Mouse (Mus musculus) E14TG2a.4 (cell line): ENCODE data around the gene Atp4b.

Source experiments
- H3K27me3 ChIP-seq: 2 replicates; pipeline ENCODE4 v1.6.1; 2014; ENCODE audit warnings: low read length, control low read depth; ENCODE audit not compliant: insufficient read depth
- H3K36me3 ChIP-seq: 2 replicates; pipeline ENCODE4 v1.6.1; 2014; ENCODE audit warnings: low read length, control low read depth; ENCODE audit not compliant: insufficient read depth
- H3K4me1 ChIP-seq: replicated peaks from 2 replicates; pipeline ENCODE4 v1.6.1; 2014; ENCODE audit warnings: low read depth, low read length, control low read depth
- H3K4me3 ChIP-seq: replicated peaks from 2 replicates; pipeline ENCODE4 v1.5.1; 2014; ENCODE audit warnings: mild to moderate bottlenecking, low read length
- H3K9me3 ChIP-seq: 2 replicates; pipeline ENCODE4 v1.6.1; 2014; ENCODE audit warnings: low read length, control low read depth
- CTCF ChIP-seq: conservative IDR thresholded peaks from 2 replicates; pipeline ENCODE4 v1.5.1; 2014; ENCODE audit warnings: low read length
- NANOG ChIP-seq: IDR thresholded peaks from 2 replicates; pipeline ENCODE4 v1.6.1; 2014; ENCODE audit warnings: borderline replicate concordance, low read length, mixed read lengths
- POU5F1 ChIP-seq: IDR thresholded peaks from 2 replicates; pipeline ENCODE4 v1.6.1; 2014; ENCODE audit warnings: low read length, borderline replicate concordance

The Atp4b gene

GRCm38 (mm10) chr8:13428156-13428555, 31.5 kb upstream of the Atp4b start:
- peaks cover 6% of the 10 kb centered on the region; the same call in 1 of the 2 replicates for H3K4me1 ChIP-seq
- H3K4me3 ChIP-seq: no peak overlapping the region
- H3K27me3 ChIP-seq: peaks cover 4% of the 10 kb centered on the region; the same call in 1 of the 2 replicates
- no peaks in the 10 kb centered on the region for H3K36me3 ChIP-seq
- TF ChIP-seq CTCF (no peak), POU5F1 (no peak), NANOG (no peak)
- H3K9me3 ChIP-seq: peaks cover 5% of the 10 kb centered on the region; the same call in 1 of the 2 replicates

- peaks cover 4% of the 10 kb centered on the region; the same call in 1 of the 2 replicates for H3K27me3 ChIP-seq
- TF ChIP-seq NANOG: no peak
- no peak for TF ChIP-seq POU5F1
- no peak for TF ChIP-seq CTCF
- peaks cover 9% of the 10 kb centered on the region; the same call in 1 of the 2 replicates for H3K9me3 ChIP-seq
- H3K36me3 ChIP-seq: no peaks in the 10 kb centered on the region
- no peaks in the 10 kb centered on the region for H3K4me1 ChIP-seq
- no peak overlapping the region for H3K4me3 ChIP-seq
These were observed 30.7 kb upstream of the Atp4b start for GRCm38 (mm10) chr8:13427351-13427750.

- no peaks in the 10 kb centered on the region for H3K4me1 ChIP-seq
- TF ChIP-seq NANOG (no peak), CTCF (no peak), POU5F1 (no peak)
- H3K4me3 ChIP-seq: no peak overlapping the region
- H3K27me3 ChIP-seq: peaks cover 6% of the 10 kb centered on the region; the same call in 1 of the 2 replicates
- no peaks in the 10 kb centered on the region for H3K36me3 ChIP-seq
- H3K9me3 ChIP-seq: peaks cover 14% of the 10 kb centered on the region
These were observed 24.3 kb upstream of the Atp4b start for GRCm38 (mm10) chr8:13420970-13421369.

GRCm38 (mm10) chr8:13419111-13419639, 22.6 kb upstream of the Atp4b start:
- H3K36me3 ChIP-seq: no peaks in the 10 kb centered on the region
- peaks cover 14% of the 10 kb centered on the region for H3K9me3 ChIP-seq
- peaks cover 2% of the 10 kb centered on the region; the same call in 1 of the 2 replicates for H3K27me3 ChIP-seq
- TF ChIP-seq NANOG (no peak), POU5F1 (no peak), CTCF (no peak)
- H3K4me1 ChIP-seq: peaks cover under 1% of the 10 kb centered on the region
- no peak overlapping the region for H3K4me3 ChIP-seq

GRCm38 (mm10) chr8:13415879-13416278, 19.3 kb upstream of the Atp4b start:
- TF ChIP-seq NANOG (no peak), CTCF (no peak), POU5F1 (no peak)
- Histone ChIP-seq H3K36me3 (no peaks in the 10 kb centered on the region), H3K4me3 (no peak overlapping the region), H3K9me3 (no peaks in the 10 kb centered on the region), H3K27me3 (peaks cover 2% of the 10 kb centered on the region; the same call in 1 of the 2 replicates), H3K4me1 (peaks cover 8% of the 10 kb centered on the region)

GRCm38 (mm10) chr8:13413823-13414390, 17.3 kb upstream of the Atp4b start:
- Histone ChIP-seq H3K36me3 (no peaks in the 10 kb centered on the region), H3K27me3 (peaks cover 2% of the 10 kb centered on the region; the same call in 1 of the 2 replicates), H3K4me1 (peaks cover 8% of the 10 kb centered on the region), H3K4me3 (no peak overlapping the region), H3K9me3 (no peaks in the 10 kb centered on the region)
- no peak for TF ChIP-seq CTCF

GRCm38 (mm10) chr8:13412891-13413558, 16.4 kb upstream of the Atp4b start:
- peaks cover 8% of the 10 kb centered on the region for H3K4me1 ChIP-seq
- H3K9me3 ChIP-seq: no peaks in the 10 kb centered on the region
- H3K36me3 ChIP-seq: no peaks in the 10 kb centered on the region
- TF ChIP-seq CTCF (peak; percentile 62), POU5F1 (no peak), NANOG (no peak)
- no peak overlapping the region for H3K4me3 ChIP-seq
- H3K27me3 ChIP-seq: no peaks in the 10 kb centered on the region

GRCm38 (mm10) chr8:13411597-13411996, 15.0 kb upstream of the Atp4b start:
- peak; percentile 98 for TF ChIP-seq CTCF
- no peak for TF ChIP-seq NANOG
- no peak for TF ChIP-seq POU5F1
- H3K4me3 ChIP-seq: no peak overlapping the region
- no peaks in the 10 kb centered on the region for H3K27me3 ChIP-seq
- no peaks in the 10 kb centered on the region for H3K36me3 ChIP-seq
- H3K9me3 ChIP-seq: no peaks in the 10 kb centered on the region
- peaks cover 8% of the 10 kb centered on the region for H3K4me1 ChIP-seq

GRCm38 (mm10) chr8:13406011-13406410, 9.4 kb upstream of the Atp4b start:
- Histone ChIP-seq H3K36me3 (no peaks in the 10 kb centered on the region), H3K27me3 (no peaks in the 10 kb centered on the region; the same call in 1 of the 2 replicates), H3K4me3 (no peak overlapping the region), H3K9me3 (no peaks in the 10 kb centered on the region), H3K4me1 (no peaks in the 10 kb centered on the region)
- TF ChIP-seq CTCF (no peak), NANOG (no peak), POU5F1 (no peak)
